Mouse (Mus musculus): ENCODE data around the gene Rft1.

The Rft1 gene

GRCm38 (mm10) chr14:30653943-30654659, at the start of gene Rft1:
Gene Rft1 (plus strand): TSS chr14:30654360.
- peak; percentile 99 for DNase-seq (ENCODE audit: extremely low spot score)

- DNase-seq (ENCODE audit: extremely low spot score): no peak
Observed at GRCm38 (mm10) chr14:30606817-30607216, 47.3 kb upstream of the Rft1 start.

GRCm38 (mm10) chr14:30607696-30608095, 46.5 kb upstream of the Rft1 start:
- DNase-seq (ENCODE audit: extremely low spot score): no peak

- DNase-seq (ENCODE audit: extremely low spot score): no peak
Observed at GRCm38 (mm10) chr14:30608176-30608575, 46.0 kb upstream of the Rft1 start.

- DNase-seq (ENCODE audit: extremely low spot score): no peak
Observed at GRCm38 (mm10) chr14:30609499-30609898, 44.7 kb upstream of the Rft1 start.

GRCm38 (mm10) chr14:30610304-30610703, 43.9 kb upstream of the Rft1 start:
- DNase-seq (ENCODE audit: extremely low spot score): no peak

GRCm38 (mm10) chr14:30610940-30611339, 43.2 kb upstream of the Rft1 start:
- DNase-seq (ENCODE audit: extremely low spot score): no peak

- peak; percentile 79 for DNase-seq (ENCODE audit: extremely low spot score)
Observed at GRCm38 (mm10) chr14:30612523-30612922, 41.6 kb upstream of the Rft1 start.

GRCm38 (mm10) chr14:30612962-30613715, 41.0 kb upstream of the Rft1 start:
- no peak for DNase-seq (ENCODE audit: extremely low spot score)

GRCm38 (mm10) chr14:30616751-30617150, 37.4 kb upstream of the Rft1 start:
- DNase-seq (ENCODE audit: extremely low spot score): no peak

GRCm38 (mm10) chr14:30618746-30619275, 35.3 kb upstream of the Rft1 start:
- DNase-seq (ENCODE audit: extremely low spot score): no peak

- no peak for DNase-seq (ENCODE audit: extremely low spot score)
Observed at GRCm38 (mm10) chr14:30619982-30620578, 34.1 kb upstream of the Rft1 start.

- no peak for DNase-seq (ENCODE audit: extremely low spot score)
Observed at GRCm38 (mm10) chr14:30622130-30622529, 32.0 kb upstream of the Rft1 start.

- no peak for DNase-seq (ENCODE audit: extremely low spot score)
Observed at GRCm38 (mm10) chr14:30622556-30622955, 31.6 kb upstream of the Rft1 start.

- DNase-seq (ENCODE audit: extremely low spot score): no peak
Observed at GRCm38 (mm10) chr14:30624277-30624721, 29.9 kb upstream of the Rft1 start.

GRCm38 (mm10) chr14:30625131-30625807, 28.9 kb upstream of the Rft1 start:
- peak; percentile 68 for DNase-seq (ENCODE audit: extremely low spot score)

- DNase-seq (ENCODE audit: extremely low spot score): peak; percentile 90
Observed at GRCm38 (mm10) chr14:30625856-30626726, 28.1 kb upstream of the Rft1 start, which contains the start of gene Prkcd. Gene Prkcd (minus strand): TSS chr14:30626210.

GRCm38 (mm10) chr14:30626756-30627742, 27.1 kb upstream of the Rft1 start:
- DNase-seq (ENCODE audit: extremely low spot score): no peak

- DNase-seq (ENCODE audit: extremely low spot score): no peak
Observed at GRCm38 (mm10) chr14:30628235-30628634, 25.9 kb upstream of the Rft1 start.

- DNase-seq (ENCODE audit: extremely low spot score): no peak
Observed at GRCm38 (mm10) chr14:30629839-30630238, 24.3 kb upstream of the Rft1 start.

Measured in embryo, embryonic 9.5 days (tissue).